Mouse (Mus musculus) v-Abl transformed pro-B cells (cell line): ENCODE measurements around the gene Tbc1d9b.

Source experiments
- in situ Hi-C, 2 experiments: fragments of 400-800 bp; cut with MboI; formaldehyde crosslinking; loops; one replicate each; pipeline ENCODE4 v1.15.1; 2025; ENCODE audit not compliant: unreplicated experiment in 2 of 2

Gene Tbc1d9b

GRCm38 (mm10) chr11:50200613-50201012 is 69.4 kb downstream of the Tbc1d9b start:
- in situ Hi-C loops = no loop called here

- in situ Hi-C loops = no loop called here
Observed at GRCm38 (mm10) chr11:50201590-50201989, 70.4 kb downstream of the Tbc1d9b start.

DNA sequence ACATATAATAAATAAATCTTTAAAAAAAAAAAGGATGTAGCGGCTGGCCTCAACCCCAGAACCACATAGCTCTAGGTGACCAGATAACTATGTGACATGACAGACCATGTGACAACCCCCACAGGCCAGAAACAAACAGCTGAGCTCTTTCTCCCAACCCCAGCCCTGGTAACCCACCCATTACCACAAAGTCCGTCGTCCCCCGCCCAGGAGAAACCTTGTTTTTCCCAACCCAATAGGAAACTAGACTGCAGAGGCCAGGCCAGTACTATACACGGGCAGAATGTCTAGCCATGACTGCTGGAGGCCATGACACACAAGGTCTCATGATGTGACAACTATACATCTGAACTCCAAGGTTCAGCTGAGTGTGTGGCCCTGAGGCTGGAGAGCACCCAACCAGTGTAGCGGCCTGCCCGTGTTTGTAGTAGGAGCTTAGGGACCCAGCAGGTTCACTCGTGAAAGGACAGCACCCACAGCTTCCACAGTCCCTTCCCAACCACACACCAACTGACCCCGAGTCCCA is 72.2 kb downstream of the Tbc1d9b start:
- in situ Hi-C loops = no loop called here

- in situ Hi-C loops = no loop called here
Observed at GRCm38 (mm10) chr11:50205434-50205833, 74.2 kb downstream of the Tbc1d9b start.

GRCm38 (mm10) chr11:50206037-50206436 is 74.8 kb downstream of the Tbc1d9b start:
- in situ Hi-C loops = no loop called here

DNA sequence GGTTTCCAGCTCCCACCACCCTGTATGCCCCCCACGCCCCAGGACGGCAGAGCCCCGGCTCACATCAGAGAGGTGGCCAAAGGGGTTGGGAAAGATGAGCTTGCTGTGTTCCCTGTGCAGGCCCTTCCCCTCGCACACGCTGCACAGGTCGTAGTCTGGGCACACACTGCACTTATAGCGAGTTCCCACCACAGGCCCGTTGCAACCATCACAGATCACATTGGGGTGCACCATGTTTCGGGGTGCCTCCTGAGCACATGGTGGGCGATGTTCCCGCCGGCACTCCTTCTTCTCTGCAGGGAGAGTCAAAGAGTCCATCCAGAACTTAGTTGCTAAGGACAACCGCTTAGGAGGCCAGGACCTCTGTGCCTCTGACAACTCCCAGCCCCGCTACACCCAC is 76.1 kb downstream of the Tbc1d9b start:
- in situ Hi-C loops = no loop called here

- in situ Hi-C loops = no loop called here
Observed at GRCm38 (mm10) chr11:50208039-50208438, 76.8 kb downstream of the Tbc1d9b start.

- in situ Hi-C loops = no loop called here
Observed at GRCm38 (mm10) chr11:50210101-50210504, 78.9 kb downstream of the Tbc1d9b start.

GRCm38 (mm10) chr11:50210505-50211151 is 79.4 kb downstream of the Tbc1d9b start, which contains the start of the genes Sqstm1 and Mgat4b:
TSS of gene Sqstm1 (minus strand) at chr11:50210827.
TSS of gene Mgat4b (plus strand) at chr11:50210890.
- in situ Hi-C loops = no loop called here

DNA sequence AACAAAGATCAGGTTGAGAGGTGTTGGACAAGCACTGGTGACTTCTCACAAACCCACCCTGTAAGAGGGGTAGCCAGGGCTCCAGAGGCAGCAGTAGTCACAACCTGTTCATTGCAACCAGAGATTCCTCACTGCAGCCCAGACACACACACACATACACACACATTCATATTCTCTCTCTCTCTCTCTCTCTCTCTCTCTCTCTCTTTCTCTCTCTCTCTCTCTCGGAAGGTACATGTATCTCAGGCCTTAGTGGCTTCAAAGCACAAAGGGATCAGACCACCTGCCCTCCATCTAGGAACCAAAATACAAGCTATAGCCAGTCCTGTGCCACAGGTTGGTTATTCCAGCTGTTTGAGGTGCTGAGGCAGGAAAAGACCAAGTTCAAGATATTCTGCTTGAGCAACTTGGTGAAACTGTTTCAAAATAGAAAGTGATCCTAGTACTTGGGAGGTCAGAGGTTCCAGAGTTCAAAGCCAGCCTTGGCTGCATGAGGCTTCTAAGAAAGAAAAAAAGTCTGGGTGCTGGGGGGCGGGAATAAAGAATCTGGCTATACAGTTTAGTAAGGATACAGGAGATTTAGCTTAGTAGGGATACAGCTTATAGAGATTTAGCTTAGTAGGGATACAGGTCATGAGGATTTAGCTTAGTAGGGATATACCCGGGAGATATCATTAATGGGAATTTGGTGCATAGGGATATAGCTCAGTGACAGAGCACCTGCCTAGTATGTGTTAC is 80.3 kb downstream of the Tbc1d9b start:
- in situ Hi-C loops = no loop called here

GRCm38 (mm10) chr11:50212060-50212739 is 81.0 kb downstream of the Tbc1d9b start:
- in situ Hi-C loops = no loop called here

DNA sequence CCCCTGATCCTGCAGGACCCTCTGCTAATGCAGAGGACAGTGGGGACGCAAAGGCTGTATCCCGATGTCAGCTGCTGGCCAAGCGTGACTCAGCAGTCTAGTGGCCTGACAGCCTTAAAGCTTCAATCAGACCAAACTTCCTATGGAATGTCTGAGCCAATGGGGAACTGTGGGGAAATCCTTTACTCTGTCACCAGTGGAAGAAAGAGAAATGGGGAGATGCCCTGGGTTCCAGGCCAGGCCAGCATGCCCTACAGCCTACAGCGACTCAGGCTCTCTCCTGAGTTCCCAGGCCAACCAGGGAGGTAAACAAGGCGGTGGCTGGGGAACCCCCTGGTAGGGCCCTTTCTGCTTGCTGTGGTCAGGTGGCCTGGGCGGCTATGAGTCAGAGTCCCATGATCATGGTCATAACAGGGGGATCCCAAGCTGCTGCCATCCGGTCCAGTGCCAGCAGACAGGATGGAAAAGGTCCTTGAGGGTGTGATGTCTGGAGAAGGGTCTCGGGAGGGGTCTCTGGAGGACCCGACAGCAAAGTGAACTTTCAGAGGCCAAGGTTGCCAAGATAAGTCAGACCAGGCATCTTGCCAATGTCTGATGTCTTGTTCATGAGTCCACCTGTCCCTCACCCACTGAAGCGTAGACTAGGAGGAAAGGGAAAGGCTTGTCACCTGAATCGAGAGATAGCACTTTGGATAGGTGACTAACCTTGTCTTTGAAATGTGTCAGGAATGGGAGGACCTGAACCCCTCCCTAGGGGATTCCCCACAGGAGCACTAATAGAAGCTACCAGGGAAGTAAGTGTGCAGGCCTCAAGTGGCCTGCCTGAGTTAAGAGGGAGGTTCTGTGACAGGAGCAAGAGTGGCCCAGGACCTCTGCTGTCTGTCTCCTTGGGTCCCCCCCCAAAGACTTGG is 81.9 kb downstream of the Tbc1d9b start:
- in situ Hi-C loops = no loop called here

DNA sequence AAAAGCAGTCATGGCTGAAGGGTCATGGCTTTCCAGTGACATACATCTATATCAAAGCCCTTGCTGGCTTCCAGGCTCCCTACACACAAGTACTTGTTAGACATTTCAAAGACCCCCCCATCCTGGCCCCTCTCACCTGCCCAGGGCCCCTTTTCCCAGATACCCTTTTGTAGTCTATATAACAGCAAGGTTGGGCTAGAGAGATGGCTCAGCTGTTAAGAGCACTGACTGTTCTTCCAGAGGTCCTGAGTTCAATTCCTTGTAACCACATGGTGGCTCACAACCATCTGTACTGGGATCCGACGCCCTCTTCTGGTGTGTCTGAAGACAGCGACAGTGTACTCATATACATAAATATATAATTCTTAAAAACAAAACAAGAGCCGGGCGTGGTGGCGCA is 83.4 kb downstream of the Tbc1d9b start:
- in situ Hi-C loops = no loop called here

GRCm38 (mm10) chr11:50215633-50216032 is 84.4 kb downstream of the Tbc1d9b start:
- in situ Hi-C loops = no loop called here

DNA sequence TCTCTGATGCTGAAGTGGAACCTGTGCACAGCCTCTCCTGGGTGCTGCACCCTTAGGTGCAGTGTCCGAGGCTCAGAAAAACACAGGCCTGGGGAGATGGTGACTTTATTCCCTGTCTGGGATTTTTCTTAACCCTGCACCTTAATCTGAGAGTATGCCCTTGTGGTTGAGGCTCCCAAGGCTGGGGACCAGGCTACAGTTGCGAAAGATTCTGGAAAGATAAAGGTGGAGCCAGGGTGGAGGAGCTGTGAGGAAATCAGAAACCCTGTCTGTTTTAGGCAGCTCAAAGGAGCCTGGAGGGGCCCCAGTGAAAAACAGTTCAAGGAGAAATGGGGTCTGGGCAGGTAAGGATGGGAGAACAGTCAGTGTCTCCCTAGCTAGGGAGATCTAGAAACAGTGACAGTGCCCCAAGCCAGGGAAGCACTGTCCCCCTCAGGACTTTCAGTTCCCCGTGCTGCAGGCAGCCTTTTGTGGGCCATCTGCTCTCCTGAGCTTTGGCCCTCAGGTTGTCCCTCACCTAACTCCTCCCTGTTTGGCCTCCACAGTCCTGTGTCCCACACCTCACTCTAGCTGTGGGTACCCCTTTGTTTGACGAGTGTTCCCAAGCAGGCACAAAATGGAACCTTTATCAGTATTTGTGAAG is 85.6 kb downstream of the Tbc1d9b start:
- in situ Hi-C loops = no loop called here

- in situ Hi-C loops = no loop called here
Observed at GRCm38 (mm10) chr11:50217811-50218210, 86.6 kb downstream of the Tbc1d9b start.

DNA sequence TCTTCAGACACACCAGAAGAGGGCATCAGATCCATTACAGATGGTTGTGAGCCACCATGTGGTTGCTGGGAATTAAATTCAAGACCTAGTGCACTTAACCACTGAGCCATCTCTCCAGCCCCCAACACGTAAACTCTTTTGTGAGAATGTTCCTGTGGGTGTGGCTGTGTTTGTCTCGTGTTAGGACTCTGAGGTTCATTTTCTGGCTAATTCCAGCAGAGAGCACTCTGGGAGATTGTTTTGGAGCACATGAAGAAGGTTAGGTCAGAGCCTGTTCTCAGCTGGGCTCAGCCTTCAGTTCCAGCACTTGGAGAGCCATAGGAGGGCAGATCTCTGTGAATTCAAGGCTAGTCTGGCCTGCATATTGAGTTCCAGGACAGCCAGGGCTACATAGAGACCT is 88.6 kb downstream of the Tbc1d9b start:
- in situ Hi-C loops = loop anchor here in 1 of 2 experiments (5.0 to 10.0 kb wide), 3 partner anchors 58 to 238 kb away; partner anchors contain the start of gene Tbc1d9b
